Mouse (Mus musculus) forebrain, embryonic 10.5 days (tissue): ENCODE data around the gene Dlx6. TPM values are rescaled to one million over a fixed set of nuclear protein-coding genes. Genes with fewer than 3 reads are reported as not detected.

ENCODE experiments used
- DNase-seq: peaks from one replicate; pipeline ENCODE4 v3.0.0-alpha.2; 2017; ENCODE audit warnings: low spot score; ENCODE audit errors: extremely low spot score
- H3K27ac ChIP-seq: fragments of 300-500 bp; sonication (generic); 2 replicates; pipeline ENCODE4 v1.5.1; 2016; ENCODE audit warnings: mild to moderate bottlenecking
- H3K27me3 ChIP-seq: fragments of 300-500 bp; sonication (generic); 2 replicates; pipeline ENCODE4 v1.6.1; 2016; ENCODE audit warnings: mild to moderate bottlenecking; ENCODE audit not compliant: poor library complexity, severe bottlenecking
- H3K36me3 ChIP-seq: fragments of 300-500 bp; sonication (generic); replicated peaks from 2 replicates; pipeline ENCODE4 v1.6.1; 2016; ENCODE audit warnings: mild to moderate bottlenecking, moderate library complexity
- H3K4me1 ChIP-seq: fragments of 300-500 bp; sonication (generic); 2 replicates; pipeline ENCODE4 v1.6.1; 2016
- H3K4me3 ChIP-seq: fragments of 300-500 bp; sonication (generic); 2 replicates; pipeline ENCODE4 v1.5.1; 2016; ENCODE audit warnings: mild to moderate bottlenecking, moderate library complexity
- H3K9me3 ChIP-seq: fragments of 300-500 bp; sonication (generic); 2 replicates; pipeline ENCODE4 v1.6.1; 2016; ENCODE audit warnings: mild to moderate bottlenecking, moderate library complexity
- WGBS: fragments of 180-500 bp; shearing (Covaris S2); methylation state at CpG from one replicate; pipeline ENCODE4 v1.1.7; 2016; 5-methylcytosine and 5-hydroxymethylcytosine counted together
- polyA plus RNA-seq: library from polyadenylated mRNA; unstranded; fragments of >200 nt; fragmentation: Nextera tagmentation; extraction: Ambion mirVana; gene quantifications from 2 replicates; pipeline ENCODE4 v1.2.1, GENCODE M21; 2016

Gene Dlx6
- polyA plus RNA-seq, 1 experiment from 2014 or later = 1.1 TPM

- Histone ChIP-seq H3K4me3 (peak within 1 kb of the TSS; percentile 62), H3K27me3 (peaks cover 82% of the 10 kb centered on the region), H3K4me1 (peaks cover 49% of the 10 kb centered on the region), H3K27ac (peak within 1 kb of the TSS; percentile 80), H3K9me3 (no peaks in the 10 kb centered on the region), H3K36me3 (no peaks in the 10 kb centered on the region)
- under 1% methylated on average over 41 of the region's 42 CpGs for WGBS
- DNase-seq = peak; percentile 75
Measured at GRCm38 (mm10) chr6:6881638-6882190, 18.6 kb downstream of the Dlx6 start, which contains the start of gene Dlx5. Gene Dlx5 (minus strand): TSS chr6:6882085.

- H3K4me3 ChIP-seq = peak overlapping the region; percentile 62
- 1% methylated on average over 10 of the region's 11 CpGs for WGBS
- no peak for DNase-seq
- no peaks in the 10 kb centered on the region for H3K9me3 ChIP-seq
- H3K27me3 ChIP-seq = peaks cover 76% of the 10 kb centered on the region
- no peaks in the 10 kb centered on the region for H3K36me3 ChIP-seq
- H3K4me1 ChIP-seq = peaks cover 49% of the 10 kb centered on the region
- no peak overlapping the region for H3K27ac ChIP-seq
Measured at GRCm38 (mm10) chr6:6882266-6882797, 19.2 kb downstream of the Dlx6 start.

- peaks cover 29% of the 10 kb centered on the region for H3K4me1 ChIP-seq
- H3K4me3 ChIP-seq = no peak overlapping the region
- WGBS = under 1% methylated on average over 12 of the region's 12 CpGs
- H3K36me3 ChIP-seq = no peaks in the 10 kb centered on the region
- H3K27ac ChIP-seq = no peak overlapping the region
- peaks cover 58% of the 10 kb centered on the region for H3K27me3 ChIP-seq
- peak; percentile 74 for DNase-seq
- H3K9me3 ChIP-seq = no peaks in the 10 kb centered on the region
Measured at GRCm38 (mm10) chr6:6884897-6885296, 21.8 kb downstream of the Dlx6 start.

GRCm38 (mm10) chr6:6886225-6886624, 23.1 kb downstream of the Dlx6 start:
- no peaks in the 10 kb centered on the region for H3K36me3 ChIP-seq
- H3K9me3 ChIP-seq = no peaks in the 10 kb centered on the region
- no peak overlapping the region for H3K4me3 ChIP-seq
- H3K27me3 ChIP-seq = peaks cover 45% of the 10 kb centered on the region
- 90% methylated on average over 3 of the region's 3 CpGs for WGBS
- H3K4me1 ChIP-seq = peaks cover 17% of the 10 kb centered on the region
- H3K27ac ChIP-seq = no peak overlapping the region
- DNase-seq = no peak

- Histone ChIP-seq H3K27ac (no peak overlapping the region), H3K4me1 (no peaks in the 10 kb centered on the region), H3K9me3 (no peaks in the 10 kb centered on the region), H3K4me3 (no peak overlapping the region), H3K36me3 (no peaks in the 10 kb centered on the region), H3K27me3 (0 out of 2 replicates have a peak, but pooled peaks cover 8% of the 10 kb centered on the region)
- 70% methylated on average over 6 of the region's 6 CpGs for WGBS
- no peak for DNase-seq
Measured at GRCm38 (mm10) chr6:6890047-6890446, 26.9 kb downstream of the Dlx6 start.

- Histone ChIP-seq H3K9me3 (no peaks in the 10 kb centered on the region; the same call in 1 of the 2 replicates), H3K36me3 (no peaks in the 10 kb centered on the region), H3K27me3 (no peaks in the 10 kb centered on the region), H3K4me3 (no peak overlapping the region), H3K4me1 (no peaks in the 10 kb centered on the region), H3K27ac (no peak overlapping the region)
- 93% methylated on average over 8 of the region's 8 CpGs for WGBS
- DNase-seq = no peak
Measured at GRCm38 (mm10) chr6:6909586-6909985, 46.5 kb downstream of the Dlx6 start.

- no peaks in the 10 kb centered on the region for H3K9me3 ChIP-seq
- no peak for DNase-seq
- no peaks in the 10 kb centered on the region for H3K4me1 ChIP-seq
- H3K4me3 ChIP-seq = no peak overlapping the region
- H3K27me3 ChIP-seq = no peaks in the 10 kb centered on the region
- WGBS = 84% methylated on average over 1 of the region's 1 CpGs
- no peaks in the 10 kb centered on the region for H3K36me3 ChIP-seq
- H3K27ac ChIP-seq = no peak overlapping the region
Measured at GRCm38 (mm10) chr6:6914304-6914703, 51.2 kb downstream of the Dlx6 start.

GRCm38 (mm10) chr6:6914849-6915525, 51.9 kb downstream of the Dlx6 start:
- Histone ChIP-seq H3K36me3 (no peaks in the 10 kb centered on the region), H3K27ac (no peak overlapping the region), H3K9me3 (no peaks in the 10 kb centered on the region), H3K4me3 (no peak overlapping the region), H3K4me1 (no peaks in the 10 kb centered on the region), H3K27me3 (no peaks in the 10 kb centered on the region)
- WGBS = 42% methylated on average over 5 of the region's 5 CpGs
- DNase-seq = peak; percentile 23

- H3K27ac ChIP-seq = no peak overlapping the region
- 59% methylated on average over 9 of the region's 9 CpGs for WGBS
- H3K36me3 ChIP-seq = no peaks in the 10 kb centered on the region
- H3K4me1 ChIP-seq = no peaks in the 10 kb centered on the region
- no peak for DNase-seq
- H3K4me3 ChIP-seq = no peak overlapping the region
- no peaks in the 10 kb centered on the region for H3K27me3 ChIP-seq
- H3K9me3 ChIP-seq = no peaks in the 10 kb centered on the region
Measured at GRCm38 (mm10) chr6:6915526-6915915, 52.4 kb downstream of the Dlx6 start.

- no peaks in the 10 kb centered on the region for H3K27me3 ChIP-seq
- no peak overlapping the region for H3K4me3 ChIP-seq
- WGBS = 92% methylated on average over 4 of the region's 4 CpGs
- H3K9me3 ChIP-seq = no peaks in the 10 kb centered on the region
- H3K27ac ChIP-seq = no peak overlapping the region
- no peaks in the 10 kb centered on the region for H3K4me1 ChIP-seq
- no peaks in the 10 kb centered on the region for H3K36me3 ChIP-seq
- no peak for DNase-seq
Measured at GRCm38 (mm10) chr6:6917334-6917733, 54.2 kb downstream of the Dlx6 start.

Other genes starting within 250 kb of the Dlx6 start
- 17.5 and 18.5 TPM in 2 replicates for gene Dlx5, start 18.8 kb downstream of the Dlx6 start, polyA plus RNA-seq
- 6.4 and 7.2 TPM in 2 replicates for gene Sdhaf3, start 92.7 kb downstream of the Dlx6 start, polyA plus RNA-seq